In genomic region chr8:108827428-108827827, GRCm38 (mm10) we compare ENCODE assay signal across 10 mouse cellular contexts.
DNase-seq lines count a peak whose midpoint lies in the region; ATAC-seq and TF ChIP-seq lines count a peak whose summit lies in the region.
"Had no signal": no experiment of that assay in that cellular context is flagged by ENCODE, and none has a peak within 500 bp of the region (broad histone marks: within the 10 kb centered on the region; RNA-seq: fewer than 3 reads in every experiment).

No protein-coding gene starts in this region.

- no peak overlapping the region for H3K4me2 ChIP-seq in lung, postnatal 0 days (replicated peaks; ENCODE audit: low read depth, low read length)
- H3K4me2 ChIP-seq: forebrain, embryonic 12.5 days had no signal

- no peaks in the 10 kb centered on the region for H3K36me3 ChIP-seq in lung, postnatal 0 days (ENCODE audit: insufficient read depth, low read length)
- peaks cover 10% of the 10 kb centered on the region for H3K36me3 ChIP-seq in limb, embryonic 10.5 days
- H3K36me3 ChIP-seq: forebrain, embryonic 12.5 days had no signal

- H3K27ac ChIP-seq in lung, postnatal 0 days (ENCODE audit: low read length): no peak overlapping the region
- no peak overlapping the region for H3K27ac ChIP-seq in brown adipose tissue, adult 24 weeks (replicated peaks; ENCODE audit: low read depth, low read length)
- H3K27ac ChIP-seq in limb, embryonic 10.5 days: peak overlapping the region; percentile 47
- H3K27ac ChIP-seq: forebrain, embryonic 12.5 days had no signal

- TF ChIP-seq EP300 in lung, postnatal 0 days (IDR thresholded peaks at IDR 0.05): 0 out of 2 replicates have a peak, but pooled peaks have one; percentile 39

- H3K4me3 ChIP-seq in lung, postnatal 0 days (ENCODE audit: low read depth, low read length): no peak overlapping the region
- no peak overlapping the region for H3K4me3 ChIP-seq in lung, adult 2 months (replicated peaks; ENCODE audit: extremely low read depth, low read depth, low read length)
- H3K4me3 ChIP-seq in brown adipose tissue, adult 24 weeks (ENCODE audit: insufficient read depth, low read depth, low read length): peak overlapping the region; percentile 40
- no peak overlapping the region for H3K4me3 ChIP-seq in limb, embryonic 10.5 days
- H3K4me3 ChIP-seq: forebrain, embryonic 12.5 days had no signal

- WGBS in lung, postnatal 0 days: 47% methylated on average over 15 of the region's 15 CpGs
- WGBS in lung, adult 2 months: 42% methylated on average over 15 of the region's 15 CpGs
- 68% methylated on average over 15 of the region's 15 CpGs for WGBS in limb, embryonic 10.5 days

- ATAC-seq in lung, postnatal 0 days: no peak

- no peaks in the 10 kb centered on the region for H3K27me3 ChIP-seq in lung, postnatal 0 days (replicated peaks; ENCODE audit: insufficient read depth, low read length)
- no peaks in the 10 kb centered on the region for H3K27me3 ChIP-seq in limb, embryonic 10.5 days (ENCODE audit: low read depth, poor library complexity, severe bottlenecking)

- no peak overlapping the region for H3K9ac ChIP-seq in lung, postnatal 0 days (replicated peaks; ENCODE audit: low read depth)
- H3K9ac ChIP-seq: forebrain, embryonic 12.5 days had no signal

- no peaks in the 10 kb centered on the region for H3K9me3 ChIP-seq in lung, postnatal 0 days (ENCODE audit: low read length)
- no peaks in the 10 kb centered on the region for H3K9me3 ChIP-seq in limb, embryonic 10.5 days (replicated peaks)
- H3K9me3 ChIP-seq: forebrain, embryonic 12.5 days had no signal

- DNase-seq in embryo, embryonic 11 days: peak; percentile 23
- DNase-seq in embryo, embryonic 9.5 days (ENCODE audit: extremely low spot score): no peak
- DNase-seq in lung, postnatal 0 days (ENCODE audit: low spot score): no peak
- no peak for DNase-seq in lung, adult 2 months
- DNase-seq in limb, embryonic 10.5 days (ENCODE audit: low spot score): peak; percentile 46
- DNase-seq in cerebellum, adult 11 months: no peak
- DNase-seq in frontal cortex, postnatal 36 days (ENCODE audit: low spot score in 2 of 2): no peak
- DNase-seq: cerebellum, adult 9-10 months had no signal

- H3K4me1 ChIP-seq in lung, postnatal 0 days (ENCODE audit: insufficient read depth, low read depth, low read length): peaks cover 20% of the 10 kb centered on the region; the same call in 1 of the 2 replicates
- peaks cover 10% of the 10 kb centered on the region for H3K4me1 ChIP-seq in lung, adult 2 months (ENCODE audit: control insufficient read depth, insufficient read depth, low read length)
- no peaks in the 10 kb centered on the region; the same call in 1 of the 2 replicates for H3K4me1 ChIP-seq in brown adipose tissue, adult 24 weeks (ENCODE audit: control insufficient read depth, insufficient read depth, insufficient read length, low read length)
- H3K4me1 ChIP-seq in limb, embryonic 10.5 days: peaks cover 49% of the 10 kb centered on the region

- no peak for TF ChIP-seq POLR2A in lung, adult 2 months (IDR thresholded peaks at IDR 0.05; ENCODE audit: borderline replicate concordance, extremely low read depth, low read depth, low read length)

- no peak for TF ChIP-seq CTCF in lung, postnatal 0 days (IDR thresholded peaks at IDR 0.05)
- no peak for TF ChIP-seq CTCF in lung, adult 2 months (IDR thresholded peaks at IDR 0.05; ENCODE audit: insufficient read depth, low read length)

Comparison
In these comparisons a context has a peak if more than half of its experiments do, and no peak if none do; other contexts are left out.
1. DNase-seq: peak in embryo, embryonic 11 days (single experiment) and limb, embryonic 10.5 days (single experiment); none in embryo, embryonic 9.5 days (single experiment), lung, postnatal 0 days (single experiment), lung, adult 2 months (single experiment), cerebellum, adult 11 months (single experiment) and frontal cortex, postnatal 36 days (0 of 2).